Mouse (Mus musculus): ENCODE results near the gene Ncoa3. TPM values are rescaled to one million over a fixed set of nuclear protein-coding genes. Genes with fewer than 3 reads are reported as not detected.
A peak's percentile ranks its signal among the peaks of the same experiment; 100 is the strongest.

Gene Ncoa3
- polyA plus RNA-seq, 1 experiment from 2014 or later: 14.8 TPM

DNA sequence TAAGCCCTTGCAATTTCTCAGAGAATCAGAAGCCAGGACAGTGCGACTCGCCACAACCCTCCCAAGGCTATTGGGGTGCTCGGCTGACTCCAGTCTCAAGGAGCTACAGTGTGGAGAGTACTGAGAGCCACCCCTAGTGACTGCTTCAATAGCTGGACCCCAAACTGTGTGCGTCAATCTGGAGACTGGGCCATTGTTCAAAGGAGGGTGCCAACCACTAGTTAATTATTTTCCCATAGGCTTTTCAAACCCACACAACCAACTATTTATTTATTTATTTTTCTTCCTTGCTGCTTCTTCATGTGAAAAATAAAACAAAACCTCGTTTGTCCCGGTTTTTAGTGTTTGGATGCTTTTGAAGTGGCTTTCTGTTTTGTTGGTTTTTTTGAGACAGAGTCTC is 33.9 kb upstream of the Ncoa3 start:
- 87% methylated on average over 6 of the region's 6 CpGs for WGBS
- no peaks in the 10 kb centered on the region for H3K36me3 ChIP-seq
- H3K27ac ChIP-seq: no peak overlapping the region
- H3K4me1 ChIP-seq: peaks cover 15% of the 10 kb centered on the region
- H3K27me3 ChIP-seq (ENCODE audit: insufficient read depth, poor library complexity, severe bottlenecking): no peaks in the 10 kb centered on the region
- no peak for DNase-seq (ENCODE audit: low spot score)
- H3K9me3 ChIP-seq: no peaks in the 10 kb centered on the region
- no peak overlapping the region for H3K4me3 ChIP-seq

DNA sequence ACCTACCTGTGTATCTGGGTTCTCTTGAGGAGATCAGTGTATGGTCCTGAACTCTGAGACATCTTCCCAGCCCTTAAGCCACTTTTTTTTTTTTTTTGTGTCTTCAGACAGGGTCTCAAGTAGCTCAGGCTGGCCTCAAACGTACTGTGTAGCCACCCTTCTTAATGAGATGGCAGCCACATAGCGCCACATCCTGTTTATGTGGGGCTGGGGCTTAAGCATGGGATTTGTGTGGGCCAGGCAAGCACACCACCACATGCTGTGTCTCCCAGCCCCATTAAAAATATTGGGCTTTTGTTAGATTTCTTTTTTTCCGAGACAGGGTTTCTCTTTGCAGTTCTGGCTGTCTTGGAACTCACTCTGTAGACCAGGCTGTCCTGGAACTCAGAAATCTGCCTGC is 31.7 kb upstream of the Ncoa3 start:
- WGBS: 85% methylated on average over 3 of the region's 3 CpGs
- Histone ChIP-seq H3K4me3 (no peak overlapping the region), H3K27ac (no peak overlapping the region), H3K9me3 (no peaks in the 10 kb centered on the region), H3K27me3 (ENCODE audit: insufficient read depth, poor library complexity, severe bottlenecking) (no peaks in the 10 kb centered on the region), H3K36me3 (no peaks in the 10 kb centered on the region), H3K4me1 (peaks cover 10% of the 10 kb centered on the region; the same call in 1 of the 2 replicates)
- no peak for DNase-seq (ENCODE audit: low spot score)

DNA sequence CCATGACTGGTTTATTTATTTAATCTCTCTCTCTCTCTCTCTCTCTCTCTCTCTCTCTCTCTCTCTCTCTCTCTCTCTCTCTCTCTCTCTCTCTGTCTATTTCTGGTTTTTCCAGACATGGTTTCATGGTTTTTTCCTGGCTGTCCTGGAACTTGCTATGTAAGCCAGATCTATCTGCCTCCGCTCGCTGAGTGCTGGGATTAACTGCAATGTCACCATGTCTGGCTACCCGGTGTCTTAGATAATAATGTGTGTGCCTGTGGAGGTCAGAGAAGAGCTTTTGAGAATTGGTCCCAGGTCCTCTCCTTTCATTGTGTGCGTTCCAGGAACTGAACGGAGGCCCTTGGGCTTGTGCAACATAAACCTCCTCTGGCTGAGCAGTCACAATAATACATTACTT is 29.6 kb upstream of the Ncoa3 start:
- H3K9me3 ChIP-seq: no peaks in the 10 kb centered on the region
- H3K36me3 ChIP-seq: no peaks in the 10 kb centered on the region
- H3K27me3 ChIP-seq (ENCODE audit: insufficient read depth, poor library complexity, severe bottlenecking): no peaks in the 10 kb centered on the region
- DNase-seq (ENCODE audit: low spot score): peak; percentile 81
- H3K4me1 ChIP-seq: peaks cover 16% of the 10 kb centered on the region
- peak overlapping the region; percentile 52; the same call in 1 of the 2 replicates for H3K27ac ChIP-seq
- 57% methylated on average over 5 of the region's 5 CpGs for WGBS
- H3K4me3 ChIP-seq: no peak overlapping the region

DNA sequence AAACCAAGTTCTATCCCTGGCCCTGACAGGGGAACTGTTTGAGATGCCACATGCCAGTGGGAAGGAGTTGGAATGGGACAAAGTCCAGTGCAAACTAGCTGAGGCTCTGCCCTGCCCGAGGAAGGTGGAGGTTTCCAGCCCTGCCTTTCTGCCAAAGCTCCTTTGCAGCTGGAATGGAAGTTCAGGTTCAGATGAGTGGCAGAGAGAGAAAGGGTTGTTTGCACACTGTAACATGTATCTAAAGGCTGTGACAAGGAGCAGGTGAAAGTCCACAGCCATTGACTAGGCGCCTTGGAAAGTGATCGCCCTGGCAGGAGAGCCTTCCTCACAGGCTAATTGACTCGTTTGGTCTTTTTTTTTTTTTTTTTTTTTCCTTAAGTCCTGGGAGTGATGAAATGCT is 28.3 kb upstream of the Ncoa3 start:
- no peaks in the 10 kb centered on the region for H3K27me3 ChIP-seq (ENCODE audit: insufficient read depth, poor library complexity, severe bottlenecking)
- DNase-seq (ENCODE audit: low spot score): no peak
- H3K36me3 ChIP-seq: no peaks in the 10 kb centered on the region
- H3K27ac ChIP-seq: peak overlapping the region; percentile 71; the same call in 1 of the 2 replicates
- H3K4me3 ChIP-seq: no peak overlapping the region
- H3K4me1 ChIP-seq: peaks cover 29% of the 10 kb centered on the region
- no peaks in the 10 kb centered on the region for H3K9me3 ChIP-seq
- 28% methylated on average over 4 of the region's 4 CpGs for WGBS

DNA sequence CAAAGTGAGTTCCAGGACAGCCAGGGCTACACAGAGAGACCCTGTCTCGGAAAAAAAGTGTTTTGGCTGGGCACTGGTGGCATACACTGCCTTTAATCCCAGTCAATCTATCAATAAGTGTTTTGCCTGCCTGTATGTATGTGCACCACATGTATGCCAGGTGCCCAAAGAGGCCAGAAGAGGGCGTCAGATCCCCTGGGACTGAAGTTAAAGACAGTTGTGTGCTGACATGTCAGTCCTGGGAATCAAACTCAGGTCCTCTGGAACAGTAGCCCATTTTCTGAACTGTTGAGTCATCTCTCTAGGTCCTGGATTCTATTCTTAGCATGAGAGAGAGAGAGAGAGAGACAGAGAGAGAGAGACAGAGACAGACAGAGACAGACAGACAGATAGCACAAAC is 25.4 kb upstream of the Ncoa3 start:
- DNase-seq (ENCODE audit: low spot score): no peak
- no peaks in the 10 kb centered on the region for H3K27me3 ChIP-seq (ENCODE audit: insufficient read depth, poor library complexity, severe bottlenecking)
- H3K36me3 ChIP-seq: no peaks in the 10 kb centered on the region
- peak overlapping the region; percentile 82 for H3K27ac ChIP-seq
- 86% methylated on average over 2 of the region's 2 CpGs for WGBS
- H3K4me1 ChIP-seq: peaks cover 49% of the 10 kb centered on the region
- H3K9me3 ChIP-seq: no peaks in the 10 kb centered on the region
- H3K4me3 ChIP-seq: no peak overlapping the region

DNA sequence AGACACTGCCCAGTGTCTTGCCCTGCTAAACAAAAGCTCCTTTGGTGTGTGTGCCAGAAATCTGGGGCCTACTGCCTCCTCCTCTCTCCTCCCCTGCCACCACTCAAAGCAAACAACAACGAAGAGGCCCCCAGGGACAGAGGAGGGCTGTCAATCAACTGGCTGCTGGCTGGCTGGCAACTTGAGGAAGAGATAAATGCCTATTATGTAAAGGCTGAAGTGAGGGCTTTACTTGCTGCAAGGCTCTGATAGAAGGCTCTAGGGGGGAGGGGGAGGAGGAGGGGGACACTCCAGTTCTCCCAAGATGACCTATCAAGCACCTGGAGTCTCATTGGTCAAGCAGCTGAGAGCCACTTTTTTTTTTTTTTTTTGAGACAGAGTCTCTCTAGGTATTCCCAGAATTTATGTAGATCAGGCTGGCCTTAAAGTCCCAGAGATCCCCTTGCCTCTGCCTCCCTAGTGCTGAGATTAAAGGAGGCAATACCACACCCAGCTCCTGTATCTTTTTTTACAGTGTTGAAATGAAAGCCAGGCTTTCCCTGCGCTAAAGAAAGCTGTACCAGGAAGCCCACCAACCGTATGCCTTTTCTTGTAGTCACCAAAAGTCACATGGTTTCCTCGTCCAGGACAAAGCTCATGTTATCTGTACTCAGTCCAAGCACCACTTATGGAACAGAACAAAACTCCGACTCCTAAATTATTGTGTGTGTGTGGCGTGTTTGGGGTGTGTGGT is 24.4 kb upstream of the Ncoa3 start:
- Histone ChIP-seq H3K27me3 (ENCODE audit: insufficient read depth, poor library complexity, severe bottlenecking) (no peaks in the 10 kb centered on the region), H3K4me3 (peak overlapping the region; percentile 24; the same call in 1 of the 2 replicates), H3K27ac (peak overlapping the region; percentile 82), H3K9me3 (no peaks in the 10 kb centered on the region), H3K4me1 (peaks cover 49% of the 10 kb centered on the region), H3K36me3 (no peaks in the 10 kb centered on the region)
- 22% methylated on average over 6 of the region's 6 CpGs for WGBS
- DNase-seq (ENCODE audit: low spot score): peak; percentile 96

DNA sequence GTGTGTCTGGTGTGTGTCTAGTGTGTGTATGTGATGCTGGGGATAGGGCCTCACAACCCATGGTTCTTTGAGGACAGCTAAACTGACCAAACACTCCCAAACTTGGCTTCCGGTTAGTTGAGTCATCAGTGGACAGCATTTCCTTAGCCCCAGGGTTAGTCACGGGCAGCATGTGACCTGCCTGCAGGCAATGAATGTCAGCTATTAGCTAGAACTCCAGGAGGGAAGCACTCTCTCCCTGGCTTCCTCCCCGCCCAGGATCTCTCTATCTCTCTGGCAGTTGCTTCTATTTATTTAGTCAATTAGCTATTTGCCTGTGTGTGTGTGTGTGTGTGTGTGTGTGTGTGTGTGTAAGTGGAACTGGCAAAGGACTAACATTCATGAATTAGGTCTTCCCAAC is 23.6 kb upstream of the Ncoa3 start:
- Histone ChIP-seq H3K27me3 (ENCODE audit: insufficient read depth, poor library complexity, severe bottlenecking) (no peaks in the 10 kb centered on the region), H3K4me1 (peaks cover 49% of the 10 kb centered on the region), H3K9me3 (no peaks in the 10 kb centered on the region), H3K27ac (peak overlapping the region; percentile 82), H3K4me3 (peak overlapping the region; percentile 5; the same call in 1 of the 2 replicates), H3K36me3 (no peaks in the 10 kb centered on the region)
- 22% methylated on average over 3 of the region's 3 CpGs for WGBS
- DNase-seq (ENCODE audit: low spot score): peak; percentile 81

DNA sequence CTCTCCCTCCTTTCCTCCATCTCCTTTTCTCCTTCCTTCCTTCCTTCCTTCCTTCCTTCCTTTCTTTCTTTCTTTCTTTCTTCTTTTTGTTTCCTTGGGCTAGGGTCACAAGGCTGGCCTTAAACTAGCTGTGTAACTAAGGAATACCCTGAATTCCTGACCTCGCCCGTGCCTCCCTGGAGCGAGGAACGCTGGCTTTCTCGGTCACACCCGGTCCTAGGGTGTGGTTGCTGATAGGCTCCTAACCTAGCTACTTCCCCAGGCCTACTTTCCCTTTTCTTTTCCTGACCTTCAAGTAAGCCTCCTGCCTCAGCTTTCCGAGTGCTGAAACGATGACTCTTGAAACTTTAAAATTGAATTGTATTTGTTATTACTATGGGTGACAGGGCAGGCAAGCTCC is 23.0 kb upstream of the Ncoa3 start:
- Histone ChIP-seq H3K9me3 (no peaks in the 10 kb centered on the region), H3K36me3 (no peaks in the 10 kb centered on the region), H3K4me1 (peaks cover 44% of the 10 kb centered on the region), H3K27me3 (ENCODE audit: insufficient read depth, poor library complexity, severe bottlenecking) (no peaks in the 10 kb centered on the region), H3K4me3 (peak overlapping the region; percentile 5; the same call in 1 of the 2 replicates), H3K27ac (peak overlapping the region; percentile 82)
- 24% methylated on average over 8 of the region's 8 CpGs for WGBS
- DNase-seq (ENCODE audit: low spot score): no peak

DNA sequence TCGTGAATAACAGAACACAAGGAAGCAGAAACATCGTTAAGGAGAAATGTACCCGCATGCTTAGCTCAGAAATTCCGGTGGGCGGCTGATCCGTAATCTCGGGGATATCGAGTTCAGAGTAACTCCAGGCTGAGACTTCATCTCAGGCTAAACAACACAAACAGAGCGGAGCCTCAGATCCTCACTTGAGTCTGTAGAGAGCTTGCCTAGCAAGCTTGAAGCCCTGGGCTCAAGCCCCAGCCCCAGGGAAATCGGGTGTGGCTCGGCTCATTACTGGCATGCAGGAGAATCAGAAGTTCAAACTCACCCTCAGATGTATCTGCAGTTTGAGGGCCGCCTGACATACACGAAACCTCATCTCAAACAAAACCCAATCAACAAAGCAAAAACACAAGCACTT is 22.5 kb upstream of the Ncoa3 start:
- Histone ChIP-seq H3K36me3 (no peaks in the 10 kb centered on the region), H3K4me1 (peaks cover 42% of the 10 kb centered on the region), H3K4me3 (no peak overlapping the region), H3K27me3 (ENCODE audit: insufficient read depth, poor library complexity, severe bottlenecking) (no peaks in the 10 kb centered on the region), H3K27ac (peak overlapping the region; percentile 82; the same call in 1 of the 2 replicates), H3K9me3 (no peaks in the 10 kb centered on the region)
- WGBS: 75% methylated on average over 13 of the region's 13 CpGs
- DNase-seq (ENCODE audit: low spot score): no peak

DNA sequence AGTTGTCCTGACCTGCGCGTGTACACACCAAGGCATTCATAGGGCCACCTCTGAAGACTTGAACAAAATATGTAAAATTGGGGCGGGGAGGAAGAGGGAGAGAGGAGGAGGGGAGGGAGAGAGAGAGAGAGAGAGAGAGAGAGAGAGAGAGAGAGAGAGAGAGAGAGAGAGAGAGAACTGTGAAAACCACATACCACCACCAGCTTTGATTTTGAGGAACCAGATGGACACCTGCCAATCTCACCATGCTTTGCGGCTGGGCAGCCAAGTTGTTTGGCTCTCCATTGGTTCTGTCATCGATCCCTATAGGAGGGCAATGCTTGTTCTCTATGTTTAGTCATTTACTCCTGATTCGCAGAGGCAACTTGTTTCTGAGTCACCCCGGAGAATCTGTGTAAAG is 21.7 kb upstream of the Ncoa3 start:
- no peak for DNase-seq (ENCODE audit: low spot score)
- no peak overlapping the region for H3K4me3 ChIP-seq
- no peaks in the 10 kb centered on the region for H3K27me3 ChIP-seq (ENCODE audit: insufficient read depth, poor library complexity, severe bottlenecking)
- H3K27ac ChIP-seq: peak overlapping the region; percentile 82; the same call in 1 of the 2 replicates
- no peaks in the 10 kb centered on the region for H3K36me3 ChIP-seq
- no peaks in the 10 kb centered on the region for H3K9me3 ChIP-seq
- WGBS: 86% methylated on average over 7 of the region's 7 CpGs
- H3K4me1 ChIP-seq: peaks cover 42% of the 10 kb centered on the region

DNA sequence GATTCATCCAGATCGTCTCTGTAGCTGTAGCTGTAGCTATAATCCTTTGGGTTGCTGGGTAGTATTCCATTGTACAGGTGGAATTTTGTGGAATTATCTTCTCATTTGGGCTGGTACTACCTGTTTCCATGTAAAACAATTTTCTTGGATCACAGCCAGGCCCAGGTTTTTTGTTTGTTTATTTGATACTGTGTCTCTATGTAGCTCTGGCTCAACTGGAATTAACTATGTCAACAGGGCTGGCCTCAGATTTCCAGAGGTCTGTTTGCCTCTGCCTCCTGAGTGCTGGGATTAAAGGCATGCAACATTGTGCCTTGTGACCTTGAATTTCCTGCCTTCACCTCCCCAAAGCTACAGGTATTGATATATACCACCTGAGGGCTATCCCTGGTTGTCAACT is 18.1 kb upstream of the Ncoa3 start:
- H3K27ac ChIP-seq: no peak overlapping the region
- 86% methylated on average over 1 of the region's 1 CpGs for WGBS

DNA sequence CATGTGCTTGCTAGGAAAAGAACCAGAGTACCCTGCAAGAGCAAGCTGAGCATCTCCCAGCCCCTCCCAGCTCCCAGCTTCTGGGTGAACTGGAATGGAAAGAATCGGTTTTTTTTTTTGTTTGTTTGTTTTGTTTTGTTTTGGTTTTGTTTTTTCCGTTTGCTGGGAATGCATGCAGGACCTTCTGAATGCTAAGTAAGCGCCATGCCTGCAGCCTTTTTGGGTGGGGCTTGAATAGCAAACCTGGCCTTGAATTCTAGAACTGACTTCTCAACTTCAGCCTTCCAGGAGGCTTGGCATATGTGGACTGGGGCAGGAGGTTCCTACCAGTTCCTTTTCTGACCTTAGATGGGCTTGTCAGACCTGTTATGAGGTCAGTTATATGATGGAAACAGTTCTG is 16.2 kb upstream of the Ncoa3 start:
- Histone ChIP-seq H3K36me3 (no peaks in the 10 kb centered on the region), H3K4me3 (no peak overlapping the region), H3K27me3 (ENCODE audit: insufficient read depth, poor library complexity, severe bottlenecking) (no peaks in the 10 kb centered on the region), H3K27ac (0 out of 2 replicates have a peak overlapping the region, but pooled peaks have one; percentile 25), H3K4me1 (peaks cover 9% of the 10 kb centered on the region), H3K9me3 (no peaks in the 10 kb centered on the region)
- 49% methylated on average over 3 of the region's 3 CpGs for WGBS
- DNase-seq (ENCODE audit: low spot score): no peak

More for the DNA sequence above, 18.1 kb upstream of the Ncoa3 start:
- Histone ChIP-seq H3K36me3 (no peaks in the 10 kb centered on the region), H3K4me3 (no peak overlapping the region), H3K4me1 (peaks cover 21% of the 10 kb centered on the region), H3K9me3 (no peaks in the 10 kb centered on the region), H3K27me3 (ENCODE audit: insufficient read depth, poor library complexity, severe bottlenecking) (no peaks in the 10 kb centered on the region)
- no peak for DNase-seq (ENCODE audit: low spot score)

DNA sequence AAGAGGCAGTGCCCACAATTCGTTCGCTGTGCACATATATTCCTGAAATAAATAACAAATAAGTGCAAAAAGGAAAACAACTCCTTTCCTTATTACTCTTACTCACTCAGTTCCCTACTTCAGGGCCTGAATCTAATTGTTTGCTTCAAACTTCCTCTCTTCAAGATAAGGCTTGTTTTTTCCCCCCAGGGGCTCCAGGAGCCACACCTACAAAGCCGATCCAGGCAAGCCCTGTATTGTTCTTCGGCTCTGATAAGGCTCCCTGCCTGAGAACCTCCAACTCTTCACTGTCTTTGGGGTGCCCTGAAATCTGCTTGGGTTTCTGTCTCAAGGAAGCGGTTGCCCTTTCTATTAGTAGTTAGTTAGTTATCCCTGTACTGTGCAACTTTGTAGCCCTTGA is 15.6 kb upstream of the Ncoa3 start:
- Histone ChIP-seq H3K4me3 (no peak overlapping the region), H3K36me3 (no peaks in the 10 kb centered on the region), H3K4me1 (peaks cover 15% of the 10 kb centered on the region), H3K9me3 (no peaks in the 10 kb centered on the region), H3K27me3 (ENCODE audit: insufficient read depth, poor library complexity, severe bottlenecking) (no peaks in the 10 kb centered on the region), H3K27ac (peak overlapping the region; percentile 25; the same call in 1 of the 2 replicates)
- 42% methylated on average over 5 of the region's 5 CpGs for WGBS
- DNase-seq (ENCODE audit: low spot score): peak; percentile 85

Data from heart, embryonic 10.5 days (tissue).